Mouse (Mus musculus) NIH3T3 (cell line): ENCODE measurements around the gene Clip4.

Experiments
- DNase-seq: peaks from one replicate; pipeline ENCODE4 v3.0.0-alpha.2; 2012; ENCODE audit warnings: low read depth

Gene Clip4

DNA sequence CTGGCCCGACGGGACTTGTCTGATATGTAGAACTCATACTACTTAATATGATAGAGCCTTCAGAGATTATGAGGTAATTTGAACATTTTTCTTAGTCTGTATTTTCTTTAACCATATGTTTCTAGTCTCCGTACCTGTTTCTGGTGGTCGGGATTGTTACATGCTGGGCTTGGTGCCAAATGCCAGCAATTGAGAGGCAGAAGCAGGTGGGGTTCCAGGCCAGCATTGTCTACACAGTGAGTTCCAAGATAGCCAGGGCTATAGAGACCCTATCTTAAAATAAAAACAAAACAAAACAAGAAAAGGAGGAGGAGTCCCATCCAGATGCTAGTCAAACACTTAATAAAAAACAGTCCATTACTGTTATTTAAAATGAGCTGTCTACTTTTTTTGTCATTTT, 23.3 kb downstream of the Clip4 start:
- no peak for DNase-seq

DNA sequence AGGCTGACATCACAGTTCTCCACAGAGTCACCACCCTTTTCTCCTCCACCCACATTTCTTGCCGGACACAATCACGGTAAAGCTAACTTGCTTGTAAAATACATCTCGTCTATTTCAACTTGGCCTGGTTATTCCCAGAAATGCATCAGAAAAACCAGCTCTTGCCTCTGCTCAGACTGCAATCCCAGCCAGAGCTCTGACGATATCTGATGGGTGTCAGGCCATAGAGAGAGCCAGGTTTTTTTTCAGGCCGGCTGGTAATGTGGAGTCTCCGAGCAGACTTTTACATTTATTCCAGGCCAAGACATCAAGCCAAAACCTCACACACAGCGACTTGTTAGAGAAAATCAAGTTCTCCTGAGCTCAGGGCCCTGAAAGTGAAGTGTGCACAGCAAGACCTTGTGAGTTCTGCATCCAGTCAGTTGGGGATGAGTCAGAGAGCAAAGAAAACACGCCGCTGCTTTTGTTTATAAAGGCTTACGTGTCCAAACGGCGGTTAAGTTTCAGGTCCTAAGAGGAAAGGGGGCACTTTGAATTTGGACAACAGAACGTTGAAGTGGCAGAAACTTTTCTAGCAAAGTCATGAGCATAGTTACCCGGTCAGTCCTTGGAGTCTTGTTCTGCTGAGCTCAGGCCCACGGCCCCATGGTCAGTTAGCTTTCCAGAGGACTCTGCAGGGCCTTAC, 27.4 kb downstream of the Clip4 start:
- DNase-seq: peak; percentile 82

DNA sequence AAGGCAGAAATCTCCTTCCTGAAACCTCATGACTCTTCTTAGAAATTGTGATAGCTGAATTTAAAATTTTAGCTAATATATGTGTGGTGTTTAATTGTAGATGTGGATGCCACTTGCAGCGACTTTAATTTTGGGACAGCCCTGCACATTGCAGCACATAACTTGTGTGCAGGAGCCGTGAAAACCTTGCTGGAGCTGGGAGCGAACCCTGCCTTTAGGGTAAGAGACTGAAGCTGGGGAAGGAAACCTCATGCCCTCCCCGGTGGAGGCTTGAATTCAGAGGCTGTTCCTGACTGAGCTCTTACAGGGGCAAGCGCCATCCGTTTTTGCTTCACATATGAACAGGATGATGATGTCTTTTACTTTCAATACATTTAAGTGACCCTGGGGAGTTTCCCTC, 35.2 kb downstream of the Clip4 start:
- DNase-seq: no peak

DNA sequence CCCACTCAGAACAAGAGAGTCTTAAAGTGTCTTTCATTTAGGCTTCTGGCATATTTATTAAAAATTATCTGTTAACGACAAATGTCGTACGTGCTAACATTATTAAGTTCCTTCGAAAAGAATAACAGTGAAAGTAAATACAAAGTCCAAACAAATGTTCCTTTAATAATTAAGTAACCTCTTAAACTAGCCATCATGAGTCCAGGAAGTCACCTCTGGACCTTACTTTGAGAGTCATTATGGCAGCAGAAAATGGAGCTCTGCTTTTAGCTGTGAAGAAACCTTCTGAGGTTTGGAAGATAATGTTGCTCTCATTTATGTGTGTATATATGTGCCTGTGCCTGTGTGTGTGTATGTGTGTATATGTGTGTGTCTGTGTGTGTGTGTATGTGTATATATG, 35.6 kb downstream of the Clip4 start:
- no peak for DNase-seq

DNA sequence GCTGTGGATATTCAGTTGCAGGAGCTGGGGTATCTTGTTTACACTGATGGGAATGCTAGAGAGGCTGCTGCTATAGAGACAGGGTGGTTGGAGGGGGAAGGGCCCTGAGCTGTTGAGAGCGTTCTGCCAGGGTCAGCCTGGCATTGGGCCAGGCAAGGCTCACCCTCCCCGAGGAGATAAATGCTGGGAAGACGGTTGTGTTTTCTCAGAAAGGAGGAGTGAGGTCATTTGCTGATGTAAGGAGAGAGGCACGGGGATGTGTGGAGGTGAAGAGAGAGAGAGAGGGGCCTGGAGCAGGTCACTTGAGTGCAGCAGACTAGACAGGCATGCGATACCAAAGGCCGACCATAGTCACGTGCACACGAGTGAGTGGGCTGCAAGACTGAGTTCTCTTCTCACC, 42.8 kb downstream of the Clip4 start:
- peak; percentile 57 for DNase-seq

DNA sequence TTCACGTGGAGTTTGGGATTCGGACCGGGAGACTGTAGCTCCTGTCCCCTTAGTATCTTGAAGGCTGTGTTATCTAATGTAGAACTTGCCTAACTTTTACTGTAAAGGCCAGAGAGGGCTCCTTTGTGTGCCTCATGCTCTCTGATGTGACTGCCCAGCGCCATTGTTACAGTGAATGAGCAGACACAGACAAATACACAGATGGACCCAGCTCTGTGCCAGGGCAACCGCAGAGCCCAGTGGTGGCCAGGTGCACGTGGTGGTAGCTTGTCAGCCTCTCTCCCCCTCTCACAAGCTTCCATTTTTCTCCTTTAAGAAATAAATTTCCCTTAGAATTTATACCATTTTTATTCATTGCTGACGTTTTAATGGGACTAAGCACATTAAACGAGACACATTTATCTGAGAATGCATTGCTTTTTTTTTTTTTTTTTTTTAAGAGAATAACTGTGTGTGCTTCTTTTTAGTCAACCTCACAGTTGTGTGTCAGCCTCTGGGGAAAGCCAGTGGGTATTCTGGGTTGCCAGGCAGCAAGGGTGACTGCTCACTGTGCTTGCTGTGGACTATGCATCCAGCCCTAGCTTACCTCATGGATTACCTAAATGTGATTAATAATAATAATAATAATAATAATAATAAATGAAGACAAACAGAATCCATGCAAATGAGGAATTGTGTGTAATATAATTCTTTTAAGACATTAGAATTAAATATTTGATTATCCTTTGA, 48.0 kb downstream of the Clip4 start:
- DNase-seq: no peak

DNA sequence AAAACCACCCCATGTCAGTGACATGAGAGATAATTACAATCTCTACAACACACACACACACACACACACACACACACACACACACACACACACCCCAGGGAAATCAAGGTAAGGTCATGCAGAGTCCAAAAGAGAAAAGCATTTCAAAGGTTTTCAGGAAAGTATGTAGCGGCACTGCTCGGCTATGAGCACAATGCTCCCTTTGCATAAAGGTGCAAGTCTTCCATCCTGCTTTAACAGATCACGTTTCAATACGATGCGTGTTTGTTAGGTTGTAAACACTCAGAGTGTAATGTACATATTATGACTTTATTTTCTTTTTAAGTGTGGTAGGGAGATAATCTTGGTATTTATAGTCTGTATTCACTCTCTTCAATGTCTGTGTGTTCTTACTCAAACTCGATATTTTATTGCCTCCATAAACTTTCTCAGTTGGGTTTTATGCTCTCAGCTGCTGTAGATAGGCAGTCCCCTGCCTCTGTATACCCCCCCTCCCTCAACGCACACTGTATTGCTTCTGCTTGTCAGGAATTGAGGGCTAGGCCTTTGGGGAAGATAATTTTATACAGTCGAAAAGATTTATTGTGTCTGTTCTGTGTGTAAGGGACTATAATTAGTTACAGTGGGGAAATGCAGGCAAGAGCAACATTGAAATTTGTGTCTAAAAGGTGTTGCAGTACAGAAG, 55.5 kb downstream of the Clip4 start:
- DNase-seq: no peak

DNA sequence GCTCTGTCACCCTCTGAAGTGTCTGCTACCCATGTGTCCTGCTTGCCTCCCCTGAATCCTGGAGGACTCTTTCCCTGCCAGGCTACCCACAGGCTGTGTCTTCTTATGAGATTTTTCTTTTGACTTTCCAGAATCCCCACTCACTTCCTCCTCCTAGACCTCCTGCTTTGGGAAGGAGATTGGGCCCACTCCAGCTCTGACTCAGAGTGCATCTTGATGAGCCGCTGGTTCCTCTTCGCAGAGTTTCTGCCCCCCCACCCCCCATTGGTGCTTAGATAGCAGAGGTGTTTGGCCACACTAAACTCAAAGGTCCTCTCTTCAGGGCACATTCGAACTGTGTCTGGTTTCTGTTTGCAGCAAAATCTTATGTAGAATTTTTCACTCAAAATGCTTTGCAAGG, 58.3 kb downstream of the Clip4 start:
- DNase-seq: peak; percentile 61

DNA sequence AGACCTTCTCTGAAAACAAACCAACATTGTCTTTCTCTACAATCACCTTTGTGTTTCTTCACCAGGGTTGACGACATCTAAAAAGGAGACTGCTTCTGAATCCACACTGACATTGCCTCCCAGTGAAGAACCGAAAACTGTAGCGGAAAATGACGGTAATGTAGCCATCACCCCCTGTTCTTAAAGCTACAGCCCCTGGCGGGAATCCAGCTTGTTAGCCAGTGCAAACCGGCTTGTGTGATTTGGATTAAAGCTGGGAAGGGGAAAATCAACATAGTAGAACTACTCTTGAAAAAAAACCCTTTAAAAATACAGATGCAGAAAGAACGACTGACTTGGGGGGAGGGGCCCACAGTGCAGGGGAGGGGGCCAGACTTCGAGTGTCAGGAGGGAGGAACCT, 59.4 kb downstream of the Clip4 start:
- DNase-seq: no peak

DNA sequence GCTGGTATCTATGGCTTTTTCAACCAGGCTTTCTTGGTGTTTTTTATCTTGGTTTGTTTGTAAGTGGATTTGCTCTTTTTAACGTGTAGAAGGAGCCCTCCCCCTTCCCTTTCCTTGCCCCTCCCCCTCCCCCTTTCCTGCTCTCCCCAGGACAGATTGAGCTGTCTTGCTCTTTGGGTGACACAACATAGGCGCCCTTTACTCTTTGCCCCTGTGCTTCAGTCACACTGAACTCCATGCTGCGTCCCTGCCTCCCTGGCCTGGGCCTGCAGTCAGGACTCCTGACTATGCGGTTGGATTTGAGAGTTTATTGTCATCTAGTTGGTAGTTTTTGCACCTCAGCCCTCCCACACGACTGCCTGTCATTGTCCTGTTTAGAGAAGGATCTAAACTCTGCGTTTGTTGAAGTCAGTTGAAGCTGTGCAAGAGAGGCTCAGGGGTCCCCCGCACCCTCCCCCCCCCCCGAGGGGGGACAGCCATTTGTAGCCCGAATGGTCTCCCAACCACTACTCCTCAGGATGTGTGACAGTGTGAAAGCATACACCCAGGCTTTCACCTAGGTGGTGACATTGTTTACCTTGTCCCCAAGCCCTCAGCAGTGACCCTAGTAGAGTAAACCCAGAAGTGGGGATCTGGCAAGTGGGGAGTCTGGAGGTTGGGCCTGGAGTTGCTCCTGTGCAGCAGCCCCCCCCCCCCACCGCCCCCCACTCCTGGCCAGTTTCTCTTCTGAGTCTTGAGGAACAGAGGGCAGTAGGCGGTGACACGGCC, 60.6 kb downstream of the Clip4 start:
- DNase-seq: no peak

DNA sequence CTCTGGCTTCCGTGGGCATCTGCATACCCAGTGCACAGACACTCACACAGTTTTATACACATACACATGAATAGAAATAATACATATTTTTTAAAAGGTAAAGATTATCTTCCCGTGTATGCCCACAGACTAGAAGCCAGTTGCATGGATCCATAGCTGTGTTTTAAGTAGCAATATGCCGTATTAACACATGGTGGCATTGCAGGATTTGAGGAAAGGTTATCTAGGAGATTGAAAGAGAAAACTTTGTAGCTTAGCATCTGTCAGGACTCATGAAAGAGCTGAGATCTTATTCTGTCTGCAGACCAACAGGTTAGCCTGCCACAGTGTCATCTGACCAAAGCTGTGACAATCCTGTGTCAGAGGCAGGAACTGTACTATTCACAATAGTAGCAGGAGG, 63.7 kb downstream of the Clip4 start:
- DNase-seq: peak; percentile 36

DNA sequence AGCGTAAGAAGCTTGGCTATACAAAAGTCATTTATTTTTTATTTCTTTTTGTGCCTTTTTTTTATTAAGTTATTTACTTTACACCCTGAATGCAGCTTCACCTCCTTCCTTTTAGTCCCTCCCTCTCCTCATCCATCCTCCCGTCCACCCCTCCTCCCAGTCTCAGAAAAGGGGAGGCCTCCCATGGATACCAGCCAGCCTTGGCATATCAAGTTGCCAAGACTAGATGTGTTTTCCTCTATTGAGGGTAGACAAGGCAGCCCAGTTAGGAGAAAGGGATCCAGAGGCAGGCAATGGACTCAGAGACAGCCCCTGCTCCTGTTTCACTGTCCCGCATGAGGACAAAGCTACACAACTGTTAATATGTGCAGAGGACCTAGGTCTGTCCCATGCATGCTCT, 93.9 kb downstream of the Clip4 start:
- DNase-seq: no peak

DNA sequence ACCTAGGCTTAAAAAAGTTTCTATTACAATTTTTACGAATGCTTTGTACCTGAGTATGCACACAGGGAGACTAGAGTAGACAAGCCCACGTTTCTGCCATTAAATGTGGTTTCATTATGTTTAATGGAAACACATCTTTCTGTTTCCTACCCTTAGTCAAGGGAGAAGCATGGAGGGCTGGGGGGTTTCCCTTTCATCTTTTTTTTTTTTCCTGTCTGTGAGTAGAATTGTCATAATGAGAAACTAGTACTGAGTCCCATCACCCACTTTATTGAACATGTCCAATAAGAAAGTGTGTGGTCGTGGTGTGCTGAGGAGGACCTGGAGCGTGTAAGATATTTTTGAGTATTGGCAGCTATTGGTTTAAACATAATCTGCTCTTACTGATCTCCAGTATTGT, 94.6 kb downstream of the Clip4 start:
- DNase-seq: no peak

DNA sequence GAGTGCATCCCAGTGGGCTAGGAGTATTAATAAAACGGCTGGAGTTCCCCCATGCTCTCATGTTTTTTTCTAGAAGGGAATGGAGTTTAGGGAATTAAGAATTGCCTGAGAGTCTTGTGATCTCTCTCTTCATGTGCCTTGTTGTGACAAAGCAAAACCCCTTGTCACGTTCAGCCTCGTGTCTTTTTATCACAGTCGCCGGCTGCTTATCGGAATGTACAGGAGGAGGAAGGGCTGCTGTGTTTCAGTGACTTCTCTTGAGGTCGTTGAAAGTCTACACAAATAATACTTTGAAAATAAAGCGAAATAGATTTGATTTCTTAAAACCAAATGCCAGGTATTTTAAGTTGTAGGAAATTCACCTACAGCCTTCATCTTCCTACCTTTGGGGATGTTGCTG, 95.8 kb downstream of the Clip4 start:
- DNase-seq: no peak

DNA sequence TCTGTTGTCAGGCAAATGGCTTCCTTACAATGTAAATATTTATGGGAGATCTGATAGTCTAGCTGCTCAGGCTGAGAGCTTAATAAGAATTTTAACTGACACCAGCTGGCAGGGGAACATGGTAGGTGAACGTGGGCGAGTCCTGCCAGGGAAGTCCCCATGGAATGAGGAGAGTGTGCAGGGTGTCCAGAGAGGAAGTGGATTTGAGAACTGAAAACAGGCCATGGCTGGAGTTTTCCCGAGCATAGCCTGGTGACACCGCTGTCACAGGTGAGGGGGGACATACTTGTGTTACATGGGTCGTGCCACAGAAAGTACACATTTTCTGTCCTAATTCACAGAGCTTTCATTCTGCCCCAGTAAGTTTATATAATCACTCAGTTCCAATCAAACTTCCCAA, 97.2 kb downstream of the Clip4 start:
- no peak for DNase-seq

DNA sequence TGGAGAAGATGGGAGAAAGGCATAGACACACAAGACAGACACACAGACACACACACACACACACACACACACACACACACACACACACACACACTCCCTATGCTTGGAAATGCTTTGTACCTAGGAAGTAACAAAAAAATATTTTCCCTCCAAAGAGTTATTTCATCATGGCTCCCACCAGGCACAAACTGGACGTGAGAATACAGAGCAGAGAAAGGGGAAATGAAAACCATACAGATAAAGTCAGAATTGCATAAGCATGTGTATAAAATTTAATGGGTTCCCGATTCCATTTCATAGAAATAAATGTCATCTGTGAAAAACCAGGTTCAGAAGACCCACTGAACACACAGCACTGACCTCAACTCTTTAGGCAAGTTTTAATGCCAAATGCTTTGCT, 99.6 kb downstream of the Clip4 start:
- DNase-seq: no peak

DNA sequence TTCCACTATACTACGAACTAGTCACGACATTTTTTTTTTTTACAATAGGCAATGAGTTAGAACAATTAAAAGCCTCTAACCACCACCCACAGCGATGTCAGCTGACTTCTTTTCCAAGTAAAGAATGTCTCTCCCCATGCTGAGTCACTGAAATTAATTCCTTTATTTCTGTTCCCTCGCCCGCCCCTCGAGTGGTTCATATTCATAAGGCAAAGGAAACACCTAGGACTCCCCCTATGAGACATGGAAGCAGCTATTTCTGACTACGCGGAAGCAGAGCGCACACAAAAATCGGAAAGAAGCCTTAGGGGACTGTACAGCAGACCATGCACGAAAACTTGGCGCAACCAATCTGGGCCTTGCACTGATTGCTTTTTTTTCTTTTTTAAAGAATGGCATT, 100.6 kb downstream of the Clip4 start:
- no peak for DNase-seq

DNA sequence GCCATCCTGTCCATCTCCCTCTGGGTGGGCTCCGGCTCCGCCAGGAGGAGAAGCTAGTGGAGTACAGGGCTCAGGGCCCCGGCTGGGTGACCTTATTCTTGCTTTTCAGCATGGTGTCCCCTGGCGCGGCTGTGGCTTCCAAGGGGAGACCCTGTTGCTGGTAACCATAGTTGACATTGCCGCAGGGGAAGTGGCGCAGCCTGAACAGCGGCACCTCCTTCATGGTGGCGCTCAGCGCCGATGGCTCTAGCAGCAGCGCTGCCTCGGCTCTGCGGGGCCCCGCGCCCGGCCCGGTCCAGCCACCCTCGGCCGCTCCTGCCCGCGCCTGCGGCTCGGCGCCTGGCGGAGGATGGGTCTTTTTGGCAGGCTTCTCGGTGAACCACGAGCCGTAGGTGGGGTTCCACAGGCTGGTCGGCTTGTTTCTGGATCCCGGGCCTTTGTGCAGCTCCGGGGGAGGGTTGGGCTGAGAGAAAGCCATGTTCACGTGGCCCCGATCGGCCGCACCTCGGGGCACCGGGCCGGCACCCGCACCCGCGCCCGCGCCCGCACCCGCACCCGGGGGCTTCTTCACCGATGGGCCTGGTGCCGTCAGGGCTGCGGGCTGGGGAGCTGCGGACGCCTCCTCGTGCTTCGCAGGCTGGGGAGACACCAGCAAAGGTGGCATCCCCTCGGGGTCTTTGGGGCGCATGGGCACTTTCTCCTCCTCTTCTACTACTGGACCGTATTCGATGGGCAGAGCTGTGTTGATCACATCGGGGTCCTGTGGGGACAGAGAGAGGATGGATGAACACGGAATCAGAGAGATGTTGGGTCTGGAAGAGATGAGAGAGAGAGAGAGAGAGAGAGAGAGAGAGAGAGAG, 101.3 kb downstream of the Clip4 start:
- no peak for DNase-seq

DNA sequence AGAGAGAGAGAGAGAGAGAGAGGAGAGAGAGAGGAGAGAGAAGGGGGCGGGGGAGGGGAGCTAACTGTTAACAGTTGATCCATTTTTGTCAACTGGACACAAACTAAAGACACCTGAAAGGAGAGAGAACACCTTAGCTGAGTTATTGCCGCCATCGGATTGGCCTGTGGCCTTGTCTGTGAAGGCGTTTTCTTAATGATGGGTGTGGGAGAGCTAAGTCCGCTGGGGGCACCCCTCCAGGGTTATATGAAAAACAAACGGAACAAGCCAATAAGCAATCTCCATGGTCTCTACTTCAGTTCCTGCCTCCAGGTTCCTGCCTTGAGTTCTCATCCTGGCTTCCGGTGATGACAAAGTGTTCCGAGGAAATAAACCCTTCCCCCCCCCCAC, 102.0 kb downstream of the Clip4 start:
- DNase-seq: no peak

DNA sequence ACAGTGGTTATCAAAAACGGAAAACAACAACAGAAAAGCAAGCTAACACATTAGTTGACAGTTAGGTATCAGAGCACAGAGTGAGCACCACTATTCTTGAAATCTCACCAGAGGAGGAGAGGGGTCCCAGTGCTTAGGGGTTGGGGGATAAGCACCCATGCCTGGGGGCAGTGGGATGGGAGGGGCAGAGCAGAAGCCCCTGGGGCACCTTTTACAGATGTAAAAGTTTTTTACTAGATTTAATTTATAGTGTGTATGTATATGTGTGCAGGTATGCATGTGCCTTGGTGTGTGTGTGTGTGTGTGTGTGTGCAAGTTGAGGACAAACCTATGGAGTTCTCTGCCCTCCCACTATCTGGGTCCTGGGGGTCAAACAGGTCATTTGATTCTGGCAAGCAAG, 102.4 kb downstream of the Clip4 start:
- DNase-seq: no peak

DNA sequence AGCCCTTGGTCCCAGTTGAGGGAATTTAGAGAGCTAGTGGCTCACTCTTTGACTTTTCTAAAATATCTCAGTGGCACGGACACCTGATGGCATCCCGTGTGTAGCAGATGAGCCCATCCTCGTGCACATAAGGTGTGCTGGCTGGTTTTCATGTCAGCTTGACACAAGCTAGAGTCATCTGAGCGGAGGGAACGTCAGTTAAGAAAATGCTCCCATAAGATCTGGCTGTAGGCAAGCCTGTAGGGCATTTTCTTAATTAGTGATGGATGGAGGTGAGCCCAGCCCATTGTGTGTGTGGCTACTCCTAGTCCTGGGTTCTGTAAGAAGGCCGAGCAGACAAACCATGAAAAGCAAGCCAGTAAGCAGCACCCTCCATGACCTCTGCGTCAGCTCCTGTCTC, 103.7 kb downstream of the Clip4 start:
- no peak for DNase-seq

DNA sequence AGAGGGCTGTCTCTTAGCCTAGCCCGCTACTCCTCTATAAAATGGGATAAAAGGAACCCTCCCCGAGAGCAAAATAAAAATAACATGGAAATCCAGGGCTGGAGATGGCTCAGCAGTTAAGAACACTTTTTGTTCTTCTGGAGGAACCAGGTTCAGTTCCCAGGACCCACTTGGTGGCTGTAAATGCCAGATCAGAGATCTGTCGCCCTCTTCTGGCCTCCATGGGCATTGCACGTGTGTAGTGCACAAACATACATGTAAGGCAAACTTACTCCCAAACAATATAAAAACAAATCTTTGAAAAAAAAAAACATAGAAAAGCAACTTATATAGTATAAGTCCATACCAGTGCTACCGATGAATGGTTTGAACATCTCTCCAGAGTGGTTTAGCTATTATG, 104.7 kb downstream of the Clip4 start:
- DNase-seq: peak; percentile 57
